Mouse (Mus musculus) layer of hippocampus, postnatal 25 days (tissue): Measurements from ENCODE around the gene Cables2. TPM values are rescaled to one million over a fixed set of nuclear protein-coding genes. Genes with fewer than 3 reads are reported as not detected.

Source experiments
- DNase-seq, 2 experiments: peaks; one replicate each; pipeline ENCODE4 v3.0.0; 2022; ENCODE audit warnings: mixed read lengths in 2 of 2, low spot score in 1 of 2; ENCODE audit errors: extremely low spot score in 1 of 2
- total RNA-seq, 2 experiments: library from RNA; stranded (reverse); gene quantifications; 2 replicates each; pipeline ENCODE4 v1.2.3; 2021

The Cables2 gene
- total RNA-seq, 2 experiments from 2014 or later, result 32.3 to 38.2 TPM

GRCm38 (mm10) chr2:180257001-180257521, 16.2 kb downstream of the Cables2 start, which contains the start of gene Rps21:
Rps21 (plus strand) TSS chr2:180257377.
- peak; percentile 88 to 92 for DNase-seq

- DNase-seq, result no peak
Measured at GRCm38 (mm10) chr2:180256296-180257000, 16.8 kb downstream of the Cables2 start.

GRCm38 (mm10) chr2:180255701-180256100, 17.6 kb downstream of the Cables2 start:
- no peak for DNase-seq

GRCm38 (mm10) chr2:180254436-180255209, 18.7 kb downstream of the Cables2 start:
- DNase-seq, result no peak

GRCm38 (mm10) chr2:180251838-180252237, 21.5 kb downstream of the Cables2 start:
- no peak for DNase-seq

- DNase-seq, result peak; percentile 57 to 81
Measured at GRCm38 (mm10) chr2:180250930-180251611, 22.2 kb downstream of the Cables2 start.

GRCm38 (mm10) chr2:180248947-180249660, 24.2 kb downstream of the Cables2 start:
- no peak for DNase-seq

- DNase-seq, result no peak
Measured at GRCm38 (mm10) chr2:180247916-180248315, 25.4 kb downstream of the Cables2 start.

GRCm38 (mm10) chr2:180243108-180243507, 30.2 kb downstream of the Cables2 start:
- DNase-seq, result no peak

GRCm38 (mm10) chr2:180238591-180238990, 34.7 kb downstream of the Cables2 start:
- DNase-seq, result no peak

GRCm38 (mm10) chr2:180237601-180238345, 35.5 kb downstream of the Cables2 start:
- DNase-seq, result no peak

GRCm38 (mm10) chr2:180236930-180237329, 36.4 kb downstream of the Cables2 start:
- no peak for DNase-seq

GRCm38 (mm10) chr2:180236500-180236899, 36.8 kb downstream of the Cables2 start:
- DNase-seq, result no peak

- DNase-seq, result no peak
Measured at GRCm38 (mm10) chr2:180235788-180236187, 37.5 kb downstream of the Cables2 start.

- no peak for DNase-seq
Measured at GRCm38 (mm10) chr2:180234980-180235379, 38.3 kb downstream of the Cables2 start.

GRCm38 (mm10) chr2:180234353-180234752, 38.9 kb downstream of the Cables2 start:
- DNase-seq, result no peak

GRCm38 (mm10) chr2:180233101-180233904, 40.0 kb downstream of the Cables2 start:
- DNase-seq, result no peak

GRCm38 (mm10) chr2:180230482-180230881, 42.8 kb downstream of the Cables2 start:
- DNase-seq, result no peak

GRCm38 (mm10) chr2:180229129-180229528, 44.2 kb downstream of the Cables2 start:
- DNase-seq, result no peak
